Mouse (Mus musculus) heart, postnatal 0 days (tissue): Measurements from ENCODE around the gene Nxph4. TPM values are rescaled to one million over a fixed set of nuclear protein-coding genes. Genes with fewer than 3 reads are reported as not detected.

Experiments used
- ATAC-seq: fragments of 200-750 bp; cut with Nextera tagmentation; 2 replicates; pipeline ENCODE4 v1.8.0; 2017; ENCODE audit warnings: low read depth, moderate number of reproducible peaks, moderate library complexity; ENCODE audit not compliant: insufficient read depth
- DNase-seq: peaks from one replicate; pipeline ENCODE4 v3.0.0-alpha.2; 2016; ENCODE audit warnings: low spot score
- H3K27ac ChIP-seq: fragments of 300-500 bp; sonication (generic); 2 replicates; pipeline ENCODE4 v1.5.1; 2014; ENCODE audit warnings: low read depth, mild to moderate bottlenecking
- H3K27me3 ChIP-seq: fragments of 300-500 bp; sonication (generic); 2 replicates; pipeline ENCODE4 v1.6.1; 2014; ENCODE audit warnings: low read length, mixed read lengths; ENCODE audit not compliant: control insufficient read depth, insufficient read depth
- H3K36me3 ChIP-seq: fragments of 300-500 bp; sonication (generic); replicated peaks from 2 replicates; pipeline ENCODE4 v1.6.1; 2014; ENCODE audit warnings: low read length, mixed read lengths; ENCODE audit not compliant: control insufficient read depth, insufficient read depth
- H3K4me1 ChIP-seq: fragments of 300-500 bp; sonication (generic); 2 replicates; pipeline ENCODE4 v1.6.1; 2014; ENCODE audit warnings: antibody characterized with exemption; ENCODE audit not compliant: control insufficient read depth, insufficient read depth
- H3K4me2 ChIP-seq: fragments of 300-500 bp; sonication (generic); 2 replicates; pipeline ENCODE4 v1.6.1; 2014; ENCODE audit warnings: low read depth, mild to moderate bottlenecking, low read length, moderate library complexity
- H3K4me3 ChIP-seq: fragments of 300-500 bp; sonication (generic); 2 replicates; pipeline ENCODE4 v1.5.1; 2014; ENCODE audit warnings: low read depth, low read length
- H3K9ac ChIP-seq: fragments of 300-500 bp; sonication (generic); replicated peaks from 2 replicates; pipeline ENCODE4 v1.6.1; 2014; ENCODE audit warnings: low read depth, low read length, mixed read lengths
- H3K9me3 ChIP-seq: fragments of 300-500 bp; sonication (generic); replicated peaks from 2 replicates; pipeline ENCODE4 v1.6.1; 2016; ENCODE audit warnings: low read length; ENCODE audit not compliant: control insufficient read depth
- CTCF ChIP-seq: IDR thresholded peaks from 2 replicates; pipeline ENCODE4 v1.5.1; 2016; ENCODE audit warnings: antibody characterized with exemption, control low read depth, low read depth
- EP300 ChIP-seq: IDR thresholded peaks from 2 replicates; pipeline ENCODE4 v1.6.1; 2016; ENCODE audit warnings: antibody characterized with exemption, low read depth
- WGBS: fragments of 180-500 bp; shearing (Covaris S2); extraction: QIAGEN DNeasy Blood & Tissue Kit; methylation state at CpG from one replicate; pipeline ENCODE4 v1.1.7; 2014; 5-methylcytosine and 5-hydroxymethylcytosine counted together
- polyA plus RNA-seq: library from polyadenylated mRNA; unstranded; fragments of >200 nt; fragmentation: Nextera tagmentation; extraction: Ambion mirVana; gene quantifications from 2 replicates; pipeline ENCODE4 v1.2.1, GENCODE M21; 2015
- total RNA-seq: library from RNA; depleted of rRNA; stranded (reverse); fragments of >200 nt; gene quantifications from 2 replicates; pipeline ENCODE4 v1.2.3, GENCODE M21; 2014; ENCODE audit warnings: low replicate concordance

Nxph4 gene
- total and polyA plus RNA-seq, 2 experiments from 2014 or later: 0.41 TPM; not detected in 1

DNA sequence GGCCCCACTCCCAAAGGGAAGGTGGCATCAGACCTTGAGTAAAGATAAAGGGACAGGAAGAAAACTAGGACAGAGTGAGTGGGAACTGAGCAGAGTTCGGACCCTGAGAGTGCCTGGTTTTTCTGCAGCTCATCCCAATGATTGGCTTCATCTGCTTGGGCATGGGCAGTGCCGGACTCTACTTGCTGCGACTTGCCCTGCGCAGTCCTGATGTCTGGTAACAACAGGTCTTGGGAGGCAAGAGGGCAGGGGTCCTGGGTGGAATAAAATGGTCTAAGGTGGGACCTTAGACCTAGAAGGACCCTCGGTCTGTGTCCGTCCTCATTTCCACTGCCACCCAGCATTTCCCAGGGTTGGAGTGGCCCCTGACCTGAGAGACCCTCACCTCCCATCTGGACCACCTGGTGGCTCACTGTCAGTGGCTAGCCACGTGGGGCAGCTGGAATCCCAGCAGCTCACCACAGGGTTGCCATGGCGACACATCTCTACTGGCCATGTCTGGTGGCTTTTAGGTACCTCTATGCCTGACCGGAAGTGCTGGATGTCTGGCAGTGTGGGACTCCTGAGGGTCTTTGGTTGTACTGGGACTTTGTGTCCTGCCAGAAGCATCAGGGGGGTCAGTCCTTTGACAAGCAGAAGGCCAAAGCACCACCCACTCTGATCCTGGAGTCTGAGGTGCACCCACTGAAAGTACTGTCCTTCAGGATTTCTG, 18.9 kb downstream of the Nxph4 start:
- 43% methylated on average over 9 of the region's 9 CpGs for WGBS
- 0 out of 2 replicates have a peak overlapping the region, but pooled peaks have one; percentile 17 for H3K9ac ChIP-seq

DNA sequence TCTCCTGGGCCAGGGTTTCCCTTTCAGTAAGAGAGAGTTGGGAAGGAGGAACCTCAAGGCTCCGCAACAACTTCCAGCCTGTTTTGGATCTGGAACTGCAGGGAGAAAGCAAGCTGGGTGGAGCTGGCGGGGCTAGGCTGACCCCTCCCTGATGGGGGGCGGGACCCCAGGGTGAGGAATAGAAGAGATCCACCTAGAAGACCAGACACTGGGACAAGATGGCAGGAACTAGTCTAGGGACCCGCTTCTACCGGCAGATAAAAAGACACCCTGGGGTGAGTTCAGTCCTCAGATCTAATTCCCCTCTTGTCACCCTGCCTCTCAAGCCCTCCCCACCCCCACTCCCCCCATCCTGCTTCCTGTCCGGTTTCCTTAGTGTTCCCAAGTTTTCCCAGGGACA, 19.6 kb downstream of the Nxph4 start, which contains the start of gene Ndufa4l2:
Gene Ndufa4l2, plus strand, starts transcription at position 204 of the 400 bp plus-strand sequence.
- Histone ChIP-seq H3K9ac (0 out of 2 replicates have a peak within 1 kb of the TSS, but pooled peaks have one; percentile 17), H3K4me1 (peaks cover 32% of the 10 kb centered on the region), H3K4me3 (peak within 1 kb of the TSS; percentile 32), H3K27ac (peak within 1 kb of the TSS; percentile 54), H3K27me3 (peaks cover 44% of the 10 kb centered on the region), H3K36me3 (peaks cover 21% of the 10 kb centered on the region), H3K4me2 (peak within 1 kb of the TSS; percentile 65), H3K9me3 (no peaks in the 10 kb centered on the region)
- no peak for ATAC-seq
- no peak for TF ChIP-seq EP300
- no peak for TF ChIP-seq CTCF
- 21% methylated on average over 6 of the region's 6 CpGs for WGBS
- no peak for DNase-seq

More for the DNA sequence above, 18.9 kb downstream of the Nxph4 start:
- Histone ChIP-seq H3K4me1 (peaks cover 32% of the 10 kb centered on the region), H3K9me3 (no peaks in the 10 kb centered on the region), H3K4me2 (peak overlapping the region; percentile 48), H3K36me3 (peaks cover 27% of the 10 kb centered on the region), H3K27me3 (peaks cover 37% of the 10 kb centered on the region), H3K4me3 (peak overlapping the region; percentile 28), H3K27ac (peak overlapping the region; percentile 63)
- DNase-seq: no peak
- ATAC-seq: no peak
- TF ChIP-seq CTCF: no peak
- TF ChIP-seq EP300: no peak

DNA sequence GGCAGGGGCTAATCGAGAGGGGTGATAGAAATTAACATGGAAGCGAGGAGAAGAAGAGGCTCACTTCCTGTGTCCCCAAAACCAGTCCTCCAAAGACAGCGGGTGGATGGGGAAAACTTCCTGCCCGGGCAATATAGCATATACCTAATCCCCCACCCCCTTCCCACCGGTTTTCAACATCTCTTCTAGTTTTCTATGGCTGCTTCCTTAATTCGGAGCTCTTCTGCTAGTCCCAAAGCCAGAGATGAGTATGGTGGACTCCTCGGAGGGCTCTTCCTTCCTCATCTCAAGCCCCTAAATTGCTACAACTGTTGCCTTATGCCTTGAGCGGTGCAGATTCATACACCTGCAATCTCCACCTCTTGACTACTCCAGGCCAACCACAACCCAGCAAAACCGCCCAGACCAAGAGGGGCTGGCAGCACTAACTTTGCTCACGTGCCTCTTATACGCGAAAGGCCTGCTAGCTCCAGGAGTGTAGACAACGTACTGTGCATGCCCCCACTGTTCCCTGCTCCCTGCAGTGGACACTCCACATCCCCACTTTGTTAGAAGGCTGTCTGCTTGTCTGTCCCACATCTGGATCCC, 20.2 kb downstream of the Nxph4 start:
- no peak for TF ChIP-seq CTCF
- TF ChIP-seq EP300: no peak
- H3K4me2 ChIP-seq: peak overlapping the region; percentile 65; the same call in 1 of the 2 replicates
- no peak overlapping the region for H3K27ac ChIP-seq
- H3K27me3 ChIP-seq: peaks cover 50% of the 10 kb centered on the region
- H3K36me3 ChIP-seq: peaks cover 17% of the 10 kb centered on the region
- ATAC-seq (no peak), DNase-seq (no peak)
- WGBS: 28% methylated on average over 13 of the region's 13 CpGs
- peak overlapping the region; percentile 28; the same call in 1 of the 2 replicates for H3K4me3 ChIP-seq
- no peaks in the 10 kb centered on the region for H3K9me3 ChIP-seq
- H3K9ac ChIP-seq: no peak overlapping the region
- H3K4me1 ChIP-seq: peaks cover 33% of the 10 kb centered on the region

DNA sequence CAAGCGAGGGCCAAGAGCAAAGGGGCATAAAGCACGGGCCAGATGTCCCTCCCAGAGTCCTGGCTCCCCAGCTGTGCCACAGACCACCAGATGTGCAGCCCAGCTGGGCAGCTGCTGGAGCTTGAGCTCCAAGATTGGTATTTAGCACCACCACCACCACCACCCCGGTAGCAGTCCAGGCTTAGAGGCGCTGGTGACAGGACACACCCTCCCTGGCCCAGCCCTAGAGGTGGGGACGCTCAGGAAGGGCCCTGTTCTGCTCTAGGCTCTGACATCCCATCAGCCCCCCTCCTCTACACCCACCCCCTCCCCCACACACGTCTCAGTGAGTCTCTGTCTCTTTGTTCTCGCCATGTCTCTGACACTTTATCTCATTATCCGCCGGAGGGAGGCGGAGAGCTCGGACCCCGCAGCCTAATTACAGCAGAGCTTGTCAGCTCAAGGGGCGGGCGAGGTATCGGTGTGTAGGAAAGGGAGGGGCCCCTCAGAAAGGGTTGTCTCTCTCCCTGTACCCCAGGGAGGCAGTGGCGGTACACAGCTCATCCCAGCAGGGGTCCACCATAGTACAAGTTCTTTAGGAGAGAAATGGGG, 20.8 kb downstream of the Nxph4 start:
- Histone ChIP-seq H3K27ac (no peak overlapping the region), H3K9ac (no peak overlapping the region), H3K27me3 (peaks cover 56% of the 10 kb centered on the region), H3K9me3 (no peaks in the 10 kb centered on the region), H3K4me1 (peaks cover 36% of the 10 kb centered on the region), H3K4me3 (peak overlapping the region; percentile 32), H3K4me2 (peak overlapping the region; percentile 65), H3K36me3 (peaks cover 11% of the 10 kb centered on the region)
- TF ChIP-seq EP300 (no peak), CTCF (no peak)
- WGBS: 3% methylated on average over 16 of the region's 16 CpGs
- ATAC-seq (no peak), DNase-seq (no peak)

DNA sequence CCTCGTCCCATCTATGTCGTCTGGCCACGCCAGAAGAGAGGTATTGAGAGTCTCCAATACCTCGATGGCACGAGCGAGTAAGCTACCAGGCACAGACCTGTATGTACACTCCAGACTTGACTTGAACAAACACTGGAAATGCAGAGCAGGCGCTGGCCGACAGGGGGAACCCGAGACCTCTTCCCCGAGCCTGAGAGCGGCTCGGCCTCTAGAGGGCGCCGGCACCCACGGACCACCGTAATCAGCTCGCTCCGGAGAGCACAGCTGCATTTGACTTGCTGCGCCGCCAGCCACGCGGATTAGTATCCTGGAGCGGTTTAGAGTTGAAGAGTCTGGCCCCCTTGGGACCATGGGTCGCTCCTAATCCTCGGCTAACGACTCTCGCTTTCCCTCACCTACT, 21.5 kb downstream of the Nxph4 start:
- peaks cover 36% of the 10 kb centered on the region for H3K4me1 ChIP-seq
- DNase-seq (peak; percentile 82), ATAC-seq (peak; percentile 68)
- peak overlapping the region; percentile 47 for H3K4me3 ChIP-seq
- peak overlapping the region; percentile 65 for H3K4me2 ChIP-seq
- TF ChIP-seq EP300 (no peak), CTCF (peak; percentile 100)
- H3K27ac ChIP-seq: no peak overlapping the region
- H3K36me3 ChIP-seq: peaks cover 3% of the 10 kb centered on the region; the same call in 1 of the 2 replicates
- H3K9me3 ChIP-seq: no peaks in the 10 kb centered on the region
- no peak overlapping the region for H3K9ac ChIP-seq
- peaks cover 62% of the 10 kb centered on the region for H3K27me3 ChIP-seq
- under 1% methylated on average over 27 of the region's 27 CpGs for WGBS
